Mouse (Mus musculus) lung, postnatal 10 days (tissue): ENCODE measurements around the gene Midn.
"Not testable (repeated sequence)": the region's sequence is repeated elsewhere in the genome, so short reads cannot be mapped to it uniquely, and the experiment has no call there.

ENCODE experiments used
- DNase-seq: peaks from one replicate; pipeline ENCODE4 v3.0.0; 2021

Midn gene

DNA sequence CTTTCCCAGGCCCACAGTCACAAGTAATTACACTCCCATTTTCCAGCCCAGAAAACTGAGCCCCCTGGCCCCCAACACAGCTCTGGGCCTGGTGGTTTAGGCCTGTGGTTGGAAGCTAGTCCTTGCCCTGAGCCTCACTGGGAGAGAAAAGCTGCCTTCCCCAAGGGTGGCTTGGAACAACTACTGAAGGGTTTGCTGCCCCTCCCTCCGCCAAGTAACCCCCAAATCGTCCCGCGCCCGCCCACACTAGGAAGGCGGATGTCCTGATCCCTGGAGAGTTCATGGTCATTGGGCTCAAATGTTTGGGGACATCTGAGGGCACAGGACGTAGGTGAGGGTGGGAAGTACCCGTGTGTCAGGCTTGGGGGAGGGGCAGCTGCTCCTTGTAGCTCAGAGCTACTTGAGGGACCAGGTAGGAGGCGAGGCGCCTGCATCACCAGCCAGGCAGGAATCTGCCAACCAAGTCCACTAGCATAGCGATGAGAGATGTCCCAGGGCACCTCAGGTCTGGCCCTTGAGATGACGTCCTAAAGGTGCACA lies 11.0 kb downstream of the Midn start:
- peak; percentile 81 for DNase-seq

- DNase-seq: peak; percentile 100
Measured at GRCm38 (mm10) chr10:80159561-80160454, 11.7 kb downstream of the Midn start.

- DNase-seq: peak; percentile 95
Measured at GRCm38 (mm10) chr10:80160455-80161371, 12.6 kb downstream of the Midn start.

GRCm38 (mm10) chr10:80161522-80162242 lies 13.6 kb downstream of the Midn start:
- DNase-seq: peak; percentile 79

- DNase-seq: no peak
Measured at GRCm38 (mm10) chr10:80162243-80162608, 14.2 kb downstream of the Midn start.

DNA sequence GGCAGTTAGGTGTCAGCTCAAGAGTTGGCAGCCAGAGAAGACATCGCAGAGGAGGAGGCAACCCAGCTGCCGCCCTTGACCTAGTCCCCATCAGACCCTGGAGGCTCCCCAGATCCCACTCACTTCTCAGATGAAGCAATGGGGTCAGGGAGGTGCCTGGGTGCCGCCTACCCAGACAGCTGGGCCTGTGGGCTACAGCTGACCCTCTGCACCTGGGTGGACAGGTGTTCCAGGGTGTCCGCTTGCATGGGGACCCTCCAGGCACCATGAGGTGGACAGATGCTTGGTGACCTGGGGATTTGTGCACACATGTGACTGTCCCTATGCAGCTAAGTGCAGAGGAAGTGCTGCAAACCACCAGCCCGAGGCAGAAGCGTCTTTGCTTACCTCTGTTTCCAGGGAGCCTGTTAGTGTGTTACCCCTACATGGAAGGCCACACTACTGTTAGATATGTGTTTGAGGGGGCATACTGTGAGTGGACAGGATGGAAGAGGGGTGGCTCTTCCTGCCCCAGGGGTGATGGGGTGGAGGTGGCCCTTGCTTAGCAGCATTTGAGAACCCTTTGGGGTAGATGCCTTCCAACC lies 14.7 kb downstream of the Midn start:
- peak; percentile 19 for DNase-seq

DNA sequence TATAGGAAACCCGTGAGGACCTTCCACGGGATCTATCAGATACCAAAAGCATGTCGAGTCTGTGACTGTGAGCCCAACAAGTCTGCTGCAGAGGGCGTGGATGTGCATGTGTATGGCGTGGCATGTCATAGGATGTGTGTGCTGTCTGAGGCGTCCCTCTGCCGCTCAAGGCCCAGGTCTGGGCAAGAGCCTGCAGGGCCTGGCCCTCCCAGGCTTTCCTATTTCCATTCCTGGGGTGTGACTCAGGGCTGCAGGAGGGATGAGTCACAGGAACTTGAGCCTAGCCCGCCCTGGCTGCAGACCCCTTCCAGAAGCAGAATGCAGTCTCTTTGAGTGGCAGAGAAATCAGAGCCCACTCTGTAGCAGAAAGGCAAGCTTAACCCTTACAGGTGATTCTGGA lies 15.6 kb downstream of the Midn start:
- DNase-seq: peak; percentile 51

- peak; percentile 53 for DNase-seq
Measured at GRCm38 (mm10) chr10:80164161-80164997, 16.3 kb downstream of the Midn start.

DNA sequence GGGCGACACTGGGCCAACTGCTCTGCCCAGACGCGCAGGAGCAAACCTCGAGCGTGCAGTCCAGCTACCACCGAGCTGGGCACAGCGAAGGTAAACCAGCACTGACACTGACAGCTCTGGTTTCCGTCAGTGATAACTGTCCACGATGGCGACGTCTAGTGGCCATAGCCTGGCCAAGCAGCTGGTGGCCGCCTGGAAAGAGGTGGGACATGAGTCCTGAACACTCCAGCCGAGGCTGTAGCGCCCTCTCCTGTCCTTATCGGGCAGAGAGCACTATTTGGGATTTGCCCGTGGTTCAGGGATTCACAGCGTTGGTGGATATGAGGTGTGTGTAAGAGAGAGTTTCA lies 16.9 kb downstream of the Midn start:
- peak; percentile 99 for DNase-seq

DNA sequence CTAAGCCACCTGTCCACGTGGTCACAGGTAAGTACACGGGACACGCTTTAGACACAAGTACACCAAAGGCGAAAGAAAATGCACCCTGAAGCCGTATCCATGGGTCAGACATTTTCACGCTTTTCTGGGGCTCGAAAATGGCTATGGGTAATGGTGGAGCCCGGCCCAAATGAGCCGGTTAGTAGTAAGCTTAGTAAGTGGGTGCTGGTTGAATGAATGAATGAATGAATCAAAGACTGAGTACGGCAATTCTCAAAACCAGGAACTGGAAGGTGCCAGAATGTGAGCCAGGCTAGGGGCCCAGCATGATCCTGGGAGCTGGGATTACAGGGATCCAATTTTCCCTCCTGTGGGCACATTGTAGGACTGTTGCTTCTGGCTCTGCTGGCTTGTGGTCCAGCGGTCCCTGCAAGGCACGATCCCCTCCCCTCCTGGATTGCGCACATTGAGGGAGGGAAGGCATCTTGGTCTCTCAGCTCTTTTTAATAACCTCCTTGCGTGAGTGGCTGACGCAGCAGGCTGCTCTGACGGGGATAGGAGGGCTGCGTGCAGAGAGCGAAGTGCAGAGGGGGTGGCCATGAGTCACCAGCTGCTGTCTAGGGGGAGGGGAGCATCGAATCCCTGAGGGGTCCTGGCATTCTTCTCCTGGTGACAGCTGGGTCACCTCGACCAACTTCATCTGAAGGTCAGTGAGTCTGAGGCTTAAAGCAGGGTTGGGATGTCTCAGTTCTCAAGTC lies 17.5 kb downstream of the Midn start, which contains the start of gene Cirbp:
Gene Cirbp, plus strand, starts transcription at position 594 of the 737 bp plus-strand sequence.
- DNase-seq: peak; percentile 48

GRCm38 (mm10) chr10:80166136-80166535 lies 18.1 kb downstream of the Midn start:
- DNase-seq: not testable (repeated sequence)

DNA sequence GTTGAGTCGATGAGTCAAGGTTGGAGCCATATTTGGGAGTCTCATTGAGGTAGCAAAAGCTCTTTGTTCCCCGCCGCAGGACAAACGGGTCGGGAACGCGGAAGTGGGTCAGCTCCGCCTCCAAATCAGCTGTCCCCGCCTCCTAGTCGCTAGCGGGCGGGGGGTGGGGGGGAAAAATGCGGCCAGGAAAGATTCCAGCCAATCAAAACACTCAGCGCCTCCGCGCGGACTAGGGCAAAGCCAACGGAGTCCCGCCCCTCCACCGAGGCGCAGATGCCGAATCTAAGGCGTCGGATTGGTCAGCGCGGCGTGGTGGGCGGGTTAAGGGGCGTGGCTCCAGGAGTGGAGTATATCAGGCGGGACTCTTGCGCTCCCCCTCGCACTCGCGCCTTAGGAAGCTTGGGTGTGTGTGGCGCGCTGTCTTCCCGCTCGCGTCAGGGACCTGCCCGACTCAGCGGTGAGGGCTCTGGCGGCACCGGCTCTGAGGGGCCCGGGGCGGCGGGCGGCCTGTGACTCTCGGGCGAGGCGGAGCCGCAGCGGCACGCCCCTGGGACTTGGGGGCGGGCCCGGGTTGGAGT lies 19.5 kb downstream of the Midn start:
- DNase-seq: peak; percentile 99

GRCm38 (mm10) chr10:80168038-80168661 lies 20.1 kb downstream of the Midn start:
- DNase-seq: peak; percentile 97

DNA sequence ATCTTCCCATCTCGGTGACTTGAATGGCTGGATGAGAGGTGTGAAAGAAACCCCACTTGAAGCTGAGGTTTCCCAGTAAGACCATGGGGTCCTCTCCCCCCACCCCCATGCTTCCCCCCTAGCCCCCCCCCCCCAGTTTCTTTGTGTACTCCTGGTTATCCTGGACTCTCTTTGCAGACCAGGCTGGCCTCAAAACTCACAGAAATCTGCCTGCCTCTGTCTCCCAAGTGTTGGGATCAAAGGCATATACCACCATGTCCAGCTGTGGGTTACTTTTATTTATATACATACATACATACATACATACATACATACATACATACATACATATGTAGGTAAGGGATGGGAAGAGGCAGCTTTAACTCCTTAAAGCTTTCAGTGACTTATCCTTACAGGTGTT lies 21.0 kb downstream of the Midn start:
- no peak for DNase-seq

- no peak for DNase-seq
Measured at GRCm38 (mm10) chr10:80169651-80170050, 21.6 kb downstream of the Midn start.

GRCm38 (mm10) chr10:80170052-80170451 lies 22.0 kb downstream of the Midn start:
- no peak for DNase-seq

DNA sequence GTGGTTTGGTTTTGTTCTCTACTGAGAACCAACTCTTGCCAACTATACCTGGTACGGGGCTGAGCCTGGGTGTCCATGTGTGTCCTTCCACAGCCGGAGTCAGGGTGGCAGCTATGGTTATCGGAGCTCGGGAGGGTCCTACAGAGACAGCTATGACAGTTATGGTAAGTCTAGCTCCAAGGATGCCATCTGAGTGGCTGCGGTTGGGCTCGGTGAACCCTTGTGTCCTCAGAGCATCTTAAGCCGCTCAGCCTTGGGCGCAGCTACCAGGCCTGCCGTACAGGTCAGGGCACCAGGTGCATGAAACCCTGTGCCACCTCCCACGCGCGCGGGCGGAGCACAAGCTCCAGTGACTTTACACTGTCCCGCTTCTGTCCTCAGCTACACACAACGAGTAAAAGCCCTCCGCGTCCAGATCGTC lies 22.5 kb downstream of the Midn start:
- DNase-seq: no peak

GRCm38 (mm10) chr10:80171252-80171651 lies 23.2 kb downstream of the Midn start:
- DNase-seq: no peak

GRCm38 (mm10) chr10:80171760-80172526 lies 23.9 kb downstream of the Midn start:
- DNase-seq: no peak
